Mouse (Mus musculus): ENCODE results near the gene Olfr340. TPM values are rescaled to one million over a fixed set of nuclear protein-coding genes. Genes with fewer than 3 reads are reported as not detected.
"Not testable (repeated sequence)": the region's sequence is repeated elsewhere in the genome, so short reads cannot be mapped to it uniquely, and the experiment has no call there.

Gene Olfr340
- not detected in 2 replicates for polyA plus RNA-seq (2016; fragmentation: Nextera tagmentation; extraction: Ambion mirVana)

- H3K9ac ChIP-seq, result no peak within 1 kb of the TSS
- WGBS, result 73% methylated on average over 1 of the region's 1 CpGs
Observed at GRCm38 (mm10) chr2:36452287-36452686, at the start of gene Olfr340. Gene Olfr340, plus strand, starts transcription at chr2:36452587.

GRCm38 (mm10) chr2:36415174-36415573 lies 37.2 kb upstream of the Olfr340 start:
- H3K4me2 ChIP-seq (replicated peaks); H3K9ac ChIP-seq; H3K4me1 ChIP-seq; ATAC-seq (ENCODE audit: low FRiP score); H3K27ac ChIP-seq; H3K36me3 ChIP-seq; H3K27me3 ChIP-seq; H3K4me3 ChIP-seq; H3K9me3 ChIP-seq (replicated peaks): not testable (repeated sequence)
- 89% methylated on average over 3 of the region's 3 CpGs for WGBS

More at GRCm38 (mm10) chr2:36452287-36452686, at the start of gene Olfr340:
- Histone ChIP-seq H3K27ac (no peak within 1 kb of the TSS), H3K4me1 (no peaks in the 10 kb centered on the region), H3K4me3 (no peak within 1 kb of the TSS), H3K9me3 (replicated peaks) (peaks cover 12% of the 10 kb centered on the region), H3K27me3 (no peaks in the 10 kb centered on the region), H3K36me3 (no peaks in the 10 kb centered on the region), H3K4me2 (replicated peaks) (no peak within 1 kb of the TSS)
- ATAC-seq (ENCODE audit: low FRiP score), result no peak

GRCm38 (mm10) chr2:36415591-36415990 lies 36.8 kb upstream of the Olfr340 start:
- not testable (repeated sequence) for H3K4me1 ChIP-seq; H3K4me2 ChIP-seq (replicated peaks); H3K9ac ChIP-seq; H3K4me3 ChIP-seq; H3K36me3 ChIP-seq; H3K9me3 ChIP-seq (replicated peaks); H3K27me3 ChIP-seq; H3K27ac ChIP-seq; ATAC-seq (ENCODE audit: low FRiP score)
- 89% methylated on average over 7 of the region's 7 CpGs for WGBS

- H3K36me3 ChIP-seq, result no peaks in the 10 kb centered on the region
- H3K27ac ChIP-seq, result no peak within 1 kb of the TSS
- 86% methylated on average over 3 of the region's 3 CpGs for WGBS
- H3K27me3 ChIP-seq, result no peaks in the 10 kb centered on the region
- H3K9ac ChIP-seq, result no peak within 1 kb of the TSS
- H3K4me2 ChIP-seq (replicated peaks), result no peak within 1 kb of the TSS
- no peak for ATAC-seq (ENCODE audit: low FRiP score)
- H3K4me1 ChIP-seq, result no peaks in the 10 kb centered on the region
- no peak within 1 kb of the TSS for H3K4me3 ChIP-seq
- H3K9me3 ChIP-seq (replicated peaks), result peaks cover 13% of the 10 kb centered on the region
Observed at GRCm38 (mm10) chr2:36418647-36419046, 33.7 kb upstream of the Olfr340 start, which contains the start of gene Olfr339. Gene Olfr339, plus strand, starts transcription at chr2:36418947.

- ATAC-seq (ENCODE audit: low FRiP score), result no peak
- Histone ChIP-seq H3K27ac (no peak overlapping the region), H3K4me2 (replicated peaks) (no peak overlapping the region), H3K9me3 (replicated peaks) (peaks cover 17% of the 10 kb centered on the region), H3K27me3 (no peaks in the 10 kb centered on the region), H3K4me3 (no peak overlapping the region), H3K36me3 (no peaks in the 10 kb centered on the region), H3K9ac (no peak overlapping the region), H3K4me1 (no peaks in the 10 kb centered on the region)
Observed at GRCm38 (mm10) chr2:36473634-36474033, 21.2 kb downstream of the Olfr340 start.

GRCm38 (mm10) chr2:36482368-36482767 lies 30.0 kb downstream of the Olfr340 start, which contains the start of gene Olfr341:
Gene Olfr341, minus strand, starts transcription at chr2:36482468.
- no peaks in the 10 kb centered on the region for H3K4me1 ChIP-seq
- H3K9me3 ChIP-seq (replicated peaks), result peaks cover 20% of the 10 kb centered on the region
- H3K4me2 ChIP-seq (replicated peaks), result no peak within 1 kb of the TSS
- H3K36me3 ChIP-seq, result no peaks in the 10 kb centered on the region
- no peaks in the 10 kb centered on the region for H3K27me3 ChIP-seq
- H3K4me3 ChIP-seq, result no peak within 1 kb of the TSS
- no peak for ATAC-seq (ENCODE audit: low FRiP score)
- H3K9ac ChIP-seq, result no peak within 1 kb of the TSS
- no peak within 1 kb of the TSS for H3K27ac ChIP-seq

Other genes with a start within 250 kb of the Olfr340 start
- 4.8 and 6.2 TPM in 2 replicates for gene Ptgs1, start 222.2 kb upstream of the Olfr340 start, polyA plus RNA-seq (2016; fragmentation: Nextera tagmentation; extraction: Ambion mirVana)
- gene Olfr338, start 79.1 kb upstream of the Olfr340 start, polyA plus RNA-seq (2016; fragmentation: Nextera tagmentation; extraction: Ambion mirVana), result not detected in 2 replicates
- not detected in 2 replicates for gene Olfr339, start 33.6 kb upstream of the Olfr340 start, polyA plus RNA-seq (2016; fragmentation: Nextera tagmentation; extraction: Ambion mirVana)
- not detected in 2 replicates for gene Olfr341, start 29.9 kb downstream of the Olfr340 start, polyA plus RNA-seq (2016; fragmentation: Nextera tagmentation; extraction: Ambion mirVana)
- gene Olfr342, start 72.4 kb downstream of the Olfr340 start, polyA plus RNA-seq (2016; fragmentation: Nextera tagmentation; extraction: Ambion mirVana), result not detected in 2 replicates
- not detected in 2 replicates for gene Olfr344, start 114.1 kb downstream of the Olfr340 start, polyA plus RNA-seq (2016; fragmentation: Nextera tagmentation; extraction: Ambion mirVana)
- gene Olfr345, start 187.5 kb downstream of the Olfr340 start, polyA plus RNA-seq (2016; fragmentation: Nextera tagmentation; extraction: Ambion mirVana), result not detected in 2 replicates
- not detected in 2 replicates for gene Olfr346, start 233.2 kb downstream of the Olfr340 start, polyA plus RNA-seq (2016; fragmentation: Nextera tagmentation; extraction: Ambion mirVana)

Measured in hindbrain, embryonic 12.5 days (tissue).